Mouse (Mus musculus) heart, embryonic 15.5 days (tissue): ENCODE data around the gene Pgm2l1. TPM values are rescaled to one million over a fixed set of nuclear protein-coding genes. Genes with fewer than 3 reads are reported as not detected.

Source experiments
- ATAC-seq: fragments of 200-750 bp; cut with Nextera tagmentation; replicated peaks from 2 replicates; pipeline ENCODE4 v1.8.0; 2017; ENCODE audit warnings: low read depth, moderate TSS enrichment; ENCODE audit not compliant: insufficient number of reproducible peaks, insufficient read depth, low FRiP score
- H3K27ac ChIP-seq: fragments of 300-500 bp; sonication (generic); 2 replicates; pipeline ENCODE4 v1.5.1; 2015; ENCODE audit warnings: mild to moderate bottlenecking, inconsistent platforms
- H3K27me3 ChIP-seq: fragments of 300-500 bp; sonication (generic); 2 replicates; pipeline ENCODE4 v1.6.1; 2015; ENCODE audit warnings: inconsistent platforms
- H3K36me3 ChIP-seq: fragments of 300-500 bp; sonication (generic); 2 replicates; pipeline ENCODE4 v1.6.1; 2015; ENCODE audit warnings: mild to moderate bottlenecking, inconsistent platforms
- H3K4me1 ChIP-seq: fragments of 300-500 bp; sonication (generic); replicated peaks from 2 replicates; pipeline ENCODE4 v1.6.1; 2015; ENCODE audit warnings: inconsistent platforms
- H3K4me2 ChIP-seq: fragments of 300-500 bp; sonication (generic); 2 replicates; pipeline ENCODE4 v1.6.1; 2015; ENCODE audit warnings: inconsistent platforms, mild to moderate bottlenecking, moderate library complexity
- H3K4me3 ChIP-seq: fragments of 300-500 bp; sonication (generic); 2 replicates; pipeline ENCODE4 v1.5.1; 2015; ENCODE audit warnings: mild to moderate bottlenecking, inconsistent platforms
- H3K9ac ChIP-seq: fragments of 300-500 bp; sonication (generic); 2 replicates; pipeline ENCODE4 v1.6.1; 2015; ENCODE audit warnings: mild to moderate bottlenecking, inconsistent platforms
- H3K9me3 ChIP-seq: fragments of 300-500 bp; sonication (generic); replicated peaks from 2 replicates; pipeline ENCODE4 v1.6.1; 2016; ENCODE audit warnings: inconsistent platforms
- WGBS: fragments of 180-500 bp; shearing (Covaris S2); methylation state at CpG from one replicate; pipeline ENCODE4 v1.1.7; 2015; ENCODE audit warnings: mixed read lengths; 5-methylcytosine and 5-hydroxymethylcytosine counted together
- polyA plus RNA-seq: library from polyadenylated mRNA; unstranded; fragments of >200 nt; fragmentation: Nextera tagmentation; extraction: Ambion mirVana; gene quantifications from 2 replicates; pipeline ENCODE4 v1.2.1, GENCODE M21; 2015

The Pgm2l1 gene
- polyA plus RNA-seq, 1 experiment from 2014 or later = 1.2 TPM

DNA sequence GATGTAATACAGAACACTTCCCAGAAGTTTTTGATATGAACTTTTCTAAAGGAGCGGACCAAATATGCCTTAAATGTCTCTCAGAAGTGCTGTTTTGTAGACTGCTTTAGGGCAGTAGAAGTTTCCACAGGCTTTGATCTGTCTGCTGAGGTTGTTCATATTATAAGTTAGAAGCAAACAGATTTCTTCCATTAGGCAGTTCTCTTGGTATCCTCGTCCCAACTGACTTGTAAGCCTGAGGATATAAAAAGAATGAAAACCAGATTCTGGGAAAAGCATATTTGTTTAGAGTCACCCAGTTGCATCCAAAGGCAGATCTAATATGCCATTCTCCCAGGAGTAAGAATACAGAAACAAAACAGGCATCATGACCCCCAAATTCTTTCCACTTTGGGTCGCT is 26.0 kb upstream of the Pgm2l1 start:
- WGBS = 79% methylated on average over 3 of the region's 3 CpGs
- Histone ChIP-seq H3K4me3 (no peak overlapping the region), H3K27ac (no peak overlapping the region), H3K9me3 (no peaks in the 10 kb centered on the region), H3K4me1 (no peaks in the 10 kb centered on the region), H3K27me3 (no peaks in the 10 kb centered on the region), H3K9ac (no peak overlapping the region), H3K36me3 (no peaks in the 10 kb centered on the region), H3K4me2 (no peak overlapping the region)
- no peak for ATAC-seq

DNA sequence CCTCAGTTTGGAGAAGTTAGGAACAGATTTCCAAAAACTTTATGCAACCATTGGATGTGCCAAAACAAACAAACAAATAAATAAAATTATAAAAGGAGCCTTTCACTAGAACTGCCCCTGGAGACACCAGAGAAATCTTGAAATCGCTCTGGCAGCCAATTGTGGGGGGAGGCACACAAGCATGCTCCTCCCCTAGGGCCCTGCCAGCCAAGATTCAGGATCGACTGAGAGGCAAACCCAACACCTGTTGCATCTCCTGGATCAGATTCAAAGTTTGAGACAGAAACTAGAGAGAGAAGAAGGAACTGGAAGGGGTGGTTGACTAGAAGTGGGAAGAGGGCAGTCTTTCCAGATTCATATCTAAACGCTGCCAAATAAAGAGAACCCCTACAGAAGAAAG is 23.6 kb upstream of the Pgm2l1 start:
- Histone ChIP-seq H3K9me3 (no peaks in the 10 kb centered on the region), H3K27me3 (no peaks in the 10 kb centered on the region), H3K4me1 (peaks cover 9% of the 10 kb centered on the region), H3K4me3 (no peak overlapping the region), H3K36me3 (no peaks in the 10 kb centered on the region), H3K27ac (no peak overlapping the region), H3K9ac (no peak overlapping the region), H3K4me2 (no peak overlapping the region)
- ATAC-seq = no peak
- WGBS = 56% methylated on average over 3 of the region's 3 CpGs

DNA sequence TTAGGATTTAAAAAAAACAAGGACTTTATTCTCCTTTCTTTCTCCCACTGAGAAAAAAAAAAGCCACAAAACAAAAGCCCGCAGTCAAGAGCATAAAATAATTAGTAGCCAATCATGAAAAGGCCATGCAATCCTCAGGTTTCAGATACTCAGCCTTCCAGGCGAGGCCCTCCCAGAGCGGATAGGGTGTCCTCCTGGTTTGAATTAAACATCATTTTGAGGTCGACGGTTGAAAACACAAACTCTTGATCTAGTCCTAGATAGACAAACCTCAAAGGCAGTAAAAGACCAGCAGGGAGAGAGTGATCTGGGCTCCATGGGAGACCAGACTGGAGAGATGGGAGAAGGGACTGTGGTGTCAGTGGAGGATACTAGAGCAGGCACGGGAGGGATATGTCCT is 22.3 kb upstream of the Pgm2l1 start:
- Histone ChIP-seq H3K27ac (no peak overlapping the region), H3K9ac (no peak overlapping the region), H3K9me3 (no peaks in the 10 kb centered on the region), H3K4me3 (no peak overlapping the region), H3K27me3 (no peaks in the 10 kb centered on the region), H3K4me2 (no peak overlapping the region), H3K36me3 (no peaks in the 10 kb centered on the region), H3K4me1 (peaks cover 9% of the 10 kb centered on the region)
- WGBS = 73% methylated on average over 6 of the region's 6 CpGs
- ATAC-seq = no peak

DNA sequence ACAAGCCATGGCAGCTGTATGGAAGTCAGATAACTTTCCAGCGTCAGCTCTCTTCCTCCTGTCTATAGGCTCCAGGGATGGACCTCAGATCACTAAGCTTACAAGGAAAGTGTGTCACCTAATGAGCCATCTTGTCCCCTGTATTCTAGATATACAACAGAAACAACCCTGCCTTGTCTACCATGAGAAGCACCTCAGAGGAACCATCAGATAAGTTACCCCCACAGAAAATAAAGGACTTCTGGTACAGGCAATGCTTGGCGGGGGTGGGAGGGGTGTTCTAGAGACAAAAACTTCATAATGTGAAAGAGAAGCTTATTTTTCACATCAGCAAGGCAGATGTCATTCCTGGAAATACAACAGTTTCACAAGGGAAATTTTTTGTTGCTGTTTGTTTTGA is 21.1 kb upstream of the Pgm2l1 start:
- Histone ChIP-seq H3K27ac (no peak overlapping the region), H3K27me3 (no peaks in the 10 kb centered on the region), H3K4me3 (no peak overlapping the region), H3K4me1 (peaks cover 9% of the 10 kb centered on the region), H3K9ac (no peak overlapping the region), H3K9me3 (no peaks in the 10 kb centered on the region), H3K4me2 (no peak overlapping the region), H3K36me3 (no peaks in the 10 kb centered on the region)
- 87% methylated on average over 2 of the region's 2 CpGs for whole genome bisulfite sequencing
- ATAC-seq = no peak

DNA sequence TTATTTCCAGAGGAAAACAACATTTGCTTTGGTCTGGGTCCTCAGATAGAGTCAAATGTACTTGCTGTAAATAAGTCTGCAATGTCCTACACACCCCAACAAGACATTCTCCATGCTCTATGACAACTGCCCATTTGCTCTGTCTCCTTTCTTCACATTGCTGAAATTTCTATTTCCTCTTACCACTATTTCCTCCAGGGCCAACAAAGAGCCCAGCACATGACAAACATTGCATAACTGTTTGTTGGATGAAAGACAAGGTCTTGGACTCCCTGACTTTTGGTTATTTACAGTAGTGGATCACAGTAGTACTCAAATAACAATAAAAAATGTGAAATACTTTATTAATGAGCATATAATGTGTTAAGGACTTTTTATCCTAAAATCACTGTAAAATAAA is 19.3 kb upstream of the Pgm2l1 start:
- no peak overlapping the region for H3K27ac ChIP-seq
- no peak overlapping the region for H3K4me2 ChIP-seq
- H3K27me3 ChIP-seq = no peaks in the 10 kb centered on the region
- ATAC-seq = no peak
- no peak overlapping the region for H3K4me3 ChIP-seq
- no peaks in the 10 kb centered on the region for H3K9me3 ChIP-seq
- no peaks in the 10 kb centered on the region for H3K36me3 ChIP-seq
- no peak overlapping the region for H3K9ac ChIP-seq
- H3K4me1 ChIP-seq = peaks cover 9% of the 10 kb centered on the region

DNA sequence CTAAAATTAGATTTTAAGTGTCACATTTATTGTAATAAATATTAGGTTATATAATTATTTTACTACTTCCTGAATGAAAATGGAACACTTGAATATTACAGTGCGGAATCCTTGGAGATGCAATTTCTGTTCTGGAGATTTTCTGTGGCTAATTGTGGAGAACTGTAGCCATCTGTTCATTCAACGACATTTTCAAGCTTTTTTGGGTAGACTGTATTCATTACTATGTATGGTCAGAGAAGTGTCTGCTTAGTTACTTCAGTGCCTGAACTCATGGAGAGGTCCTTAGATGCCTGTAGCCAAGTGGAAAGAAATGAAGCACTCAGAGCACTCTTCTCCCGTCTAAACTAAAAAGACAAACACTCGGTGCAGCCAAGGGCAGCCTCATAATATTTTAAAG is 12.9 kb upstream of the Pgm2l1 start:
- Histone ChIP-seq H3K9me3 (no peaks in the 10 kb centered on the region), H3K36me3 (no peaks in the 10 kb centered on the region), H3K9ac (no peak overlapping the region), H3K4me3 (no peak overlapping the region), H3K27me3 (no peaks in the 10 kb centered on the region), H3K27ac (no peak overlapping the region), H3K4me1 (peaks cover 7% of the 10 kb centered on the region; the same call in 1 of the 2 replicates), H3K4me2 (no peak overlapping the region)
- ATAC-seq = no peak
- WGBS = 72% methylated on average over 4 of the region's 4 CpGs

DNA sequence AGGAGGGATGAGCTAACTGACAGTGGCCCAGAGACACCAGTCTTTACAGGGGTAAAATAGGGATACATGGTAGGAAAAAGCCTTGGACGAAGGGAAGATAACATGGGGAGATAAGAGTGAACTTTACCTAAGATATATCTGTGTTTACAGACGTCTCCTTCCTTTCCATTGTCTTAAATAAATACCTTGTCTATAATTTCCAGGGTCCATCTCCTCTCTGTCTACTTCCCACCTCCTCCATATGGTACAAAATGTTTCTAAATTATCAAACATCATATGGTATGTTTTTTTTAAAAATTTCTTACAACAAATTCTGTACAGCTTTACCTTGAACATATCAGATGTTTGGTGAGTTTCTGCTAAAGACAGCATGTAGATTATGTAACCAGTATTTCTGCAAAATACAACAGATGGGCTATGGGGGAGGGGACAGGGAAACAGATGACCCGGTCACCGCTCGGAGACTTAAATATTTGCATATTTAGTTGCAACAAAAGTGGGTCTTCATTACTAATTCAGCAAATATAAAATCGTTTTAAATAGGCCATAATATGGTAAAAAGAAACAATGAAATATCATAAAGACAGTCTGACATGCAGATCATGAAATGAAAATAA is 12.0 kb upstream of the Pgm2l1 start:
- no peak overlapping the region for H3K4me2 ChIP-seq
- no peak for ATAC-seq
- H3K27ac ChIP-seq = no peak overlapping the region
- H3K4me1 ChIP-seq = peaks cover 7% of the 10 kb centered on the region; the same call in 1 of the 2 replicates
- no peak overlapping the region for H3K4me3 ChIP-seq
- no peaks in the 10 kb centered on the region for H3K36me3 ChIP-seq
- no peaks in the 10 kb centered on the region for H3K9me3 ChIP-seq
- no peaks in the 10 kb centered on the region for H3K27me3 ChIP-seq
- H3K9ac ChIP-seq = no peak overlapping the region
- WGBS = 51% methylated on average over 6 of the region's 6 CpGs

DNA sequence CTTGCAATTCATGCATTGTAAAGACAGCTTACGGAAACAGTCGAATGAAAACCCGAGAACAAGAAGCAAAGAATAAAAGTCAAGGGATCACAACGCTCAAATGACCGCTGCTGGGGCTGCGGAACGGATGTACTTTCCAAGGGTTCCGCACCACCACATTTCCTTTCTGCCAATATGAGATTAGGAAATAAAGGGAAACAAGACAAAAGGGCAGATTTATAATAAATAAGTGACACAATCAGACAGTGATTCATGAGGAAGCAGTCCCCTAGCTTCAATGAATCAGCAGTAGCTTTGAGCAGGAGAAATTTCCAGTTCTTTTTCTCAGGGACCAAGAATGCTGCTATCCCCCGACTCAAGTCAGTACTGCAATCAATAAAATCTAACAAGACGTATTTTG is 11.2 kb upstream of the Pgm2l1 start:
- ATAC-seq = no peak
- H3K4me1 ChIP-seq = peaks cover 7% of the 10 kb centered on the region; the same call in 1 of the 2 replicates
- no peaks in the 10 kb centered on the region for H3K36me3 ChIP-seq
- no peaks in the 10 kb centered on the region for H3K9me3 ChIP-seq
- no peak overlapping the region for H3K4me2 ChIP-seq
- 64% methylated on average over 10 of the region's 10 CpGs for WGBS
- H3K27ac ChIP-seq = peak overlapping the region; percentile 19; the same call in 1 of the 2 replicates
- H3K4me3 ChIP-seq = no peak overlapping the region
- no peaks in the 10 kb centered on the region for H3K27me3 ChIP-seq
- H3K9ac ChIP-seq = no peak overlapping the region

DNA sequence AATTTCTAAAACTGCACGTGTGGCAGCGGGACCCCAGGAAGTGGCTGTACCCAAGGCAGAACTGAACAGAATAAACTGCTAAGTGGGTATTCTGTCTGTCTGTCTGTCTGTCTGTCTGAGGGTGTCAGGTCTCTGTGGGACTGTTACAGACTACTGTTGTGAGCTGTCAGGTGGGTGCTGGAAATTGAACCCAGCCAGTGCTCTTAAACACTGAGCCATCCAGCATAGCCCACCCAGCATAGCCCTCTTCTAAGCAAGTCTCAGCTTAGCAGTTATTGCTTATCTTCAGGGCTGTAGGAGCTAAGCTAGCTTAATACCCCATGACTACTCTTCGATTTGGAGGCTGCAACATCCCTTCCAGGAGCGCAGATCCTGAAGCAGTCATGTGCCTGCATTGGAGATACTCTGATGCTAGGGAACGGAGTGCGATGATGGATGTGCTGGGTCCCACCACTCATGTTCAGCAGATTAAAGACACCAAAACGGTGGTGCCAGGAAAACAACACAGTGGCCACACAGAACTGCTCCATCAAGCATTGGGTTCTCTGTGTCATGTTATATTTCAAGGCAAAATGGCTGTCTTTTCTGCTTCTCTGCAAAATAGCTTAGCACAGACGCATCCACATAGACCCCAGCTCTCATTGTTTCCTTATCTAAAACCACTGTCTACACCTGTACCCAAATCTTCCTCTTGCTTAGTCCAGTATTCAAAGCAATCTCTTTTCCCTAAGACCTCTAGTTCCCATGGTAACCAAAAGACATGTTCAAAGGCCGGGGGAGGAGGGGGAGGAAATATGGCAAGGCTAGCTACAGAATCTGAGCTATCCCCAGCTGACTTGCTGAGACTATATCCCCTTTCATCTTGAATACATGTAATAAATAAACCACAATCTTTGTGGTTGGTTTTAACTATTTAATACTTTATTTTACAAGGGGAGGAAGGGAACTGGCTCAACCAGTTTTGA is 10.3 kb upstream of the Pgm2l1 start:
- H3K4me2 ChIP-seq = no peak overlapping the region
- H3K4me1 ChIP-seq = peaks cover 7% of the 10 kb centered on the region; the same call in 1 of the 2 replicates
- H3K27me3 ChIP-seq = no peaks in the 10 kb centered on the region
- H3K9ac ChIP-seq = no peak overlapping the region
- WGBS = 68% methylated on average over 9 of the region's 9 CpGs
- peak overlapping the region; percentile 19; the same call in 1 of the 2 replicates for H3K27ac ChIP-seq
- H3K4me3 ChIP-seq = no peak overlapping the region
- ATAC-seq = no peak
- no peaks in the 10 kb centered on the region for H3K36me3 ChIP-seq
- H3K9me3 ChIP-seq = no peaks in the 10 kb centered on the region

DNA sequence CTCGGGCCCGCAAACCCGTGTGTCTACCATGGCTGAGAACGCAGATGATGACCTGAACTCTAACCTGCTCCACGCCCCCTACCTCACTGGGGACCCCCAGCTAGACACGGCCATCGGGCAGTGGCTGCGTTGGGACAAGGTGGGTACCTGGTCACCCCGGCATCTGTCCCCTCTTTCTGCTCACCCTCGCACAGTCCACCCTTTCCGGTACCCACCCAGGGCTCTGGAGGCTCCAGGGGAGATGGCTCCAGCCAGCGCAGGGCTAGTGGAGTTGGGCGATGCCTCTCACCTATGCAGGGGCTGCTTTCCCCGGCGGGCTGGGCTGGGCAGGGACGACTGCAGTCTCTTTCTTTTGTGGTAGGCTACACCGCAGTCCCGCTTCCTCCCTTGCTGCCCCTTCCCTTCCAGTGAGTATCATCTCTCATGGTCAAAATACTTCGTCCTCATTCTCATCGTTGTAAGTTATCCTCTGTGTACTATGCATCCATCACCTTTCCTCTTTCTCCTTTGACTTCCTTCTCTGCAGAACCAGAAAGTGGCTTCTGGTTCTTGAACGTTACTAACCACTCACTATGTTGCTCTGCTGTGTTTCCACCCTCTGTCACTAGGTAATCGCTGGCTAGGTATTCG is 817 bp downstream of the Pgm2l1 start:
- peaks cover 8% of the 10 kb centered on the region; the same call in 1 of the 2 replicates for H3K4me1 ChIP-seq
- 2% methylated on average over 23 of the region's 23 CpGs for WGBS
- peak overlapping the region; percentile 56 for H3K9ac ChIP-seq
- H3K27me3 ChIP-seq = no peaks in the 10 kb centered on the region
- no peaks in the 10 kb centered on the region for H3K9me3 ChIP-seq
- peak overlapping the region; percentile 94 for H3K4me2 ChIP-seq
- H3K36me3 ChIP-seq = no peaks in the 10 kb centered on the region
- ATAC-seq = peak; percentile 48; the same call in 1 of the 2 replicates
- peak overlapping the region; percentile 88 for H3K27ac ChIP-seq
- peak overlapping the region; percentile 82 for H3K4me3 ChIP-seq

DNA sequence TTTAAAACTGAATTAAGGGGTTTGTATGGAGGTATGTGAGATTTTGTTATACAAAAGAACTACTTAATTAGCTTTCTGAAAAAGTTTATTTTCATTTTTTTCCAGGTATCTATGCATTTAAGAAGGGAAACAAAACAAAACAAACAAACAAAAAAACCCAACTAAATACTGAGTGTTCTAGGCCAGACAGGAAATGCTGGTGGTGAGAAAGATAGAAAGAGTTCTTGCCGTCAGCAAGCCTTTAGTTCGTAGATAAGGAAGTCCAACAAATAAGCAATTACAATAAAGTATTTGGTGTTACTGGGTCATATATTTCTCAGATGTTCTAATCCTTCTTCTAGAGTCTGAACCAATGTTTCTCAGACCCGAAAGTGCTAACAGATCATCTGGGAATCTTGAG is 1.8 kb downstream of the Pgm2l1 start:
- peak overlapping the region; percentile 94; the same call in 1 of the 2 replicates for H3K4me2 ChIP-seq

More for the DNA sequence above, 1.8 kb downstream of the Pgm2l1 start:
- H3K36me3 ChIP-seq = no peaks in the 10 kb centered on the region
- no peaks in the 10 kb centered on the region for H3K27me3 ChIP-seq
- H3K9ac ChIP-seq = no peak overlapping the region
- no peak overlapping the region for H3K27ac ChIP-seq
- peak overlapping the region; percentile 11; the same call in 1 of the 2 replicates for H3K4me3 ChIP-seq
- 68% methylated on average over 3 of the region's 3 CpGs for WGBS
- no peaks in the 10 kb centered on the region for H3K9me3 ChIP-seq
- peaks cover 8% of the 10 kb centered on the region; the same call in 1 of the 2 replicates for H3K4me1 ChIP-seq
- ATAC-seq = no peak
